Mouse (Mus musculus): Measurements from ENCODE around the gene Hmcn2. TPM values are rescaled to one million over a fixed set of nuclear protein-coding genes. Genes with fewer than 3 reads are reported as not detected.

Gene Hmcn2
- total and polyA plus RNA-seq, 2 experiments from 2014 or later = 0.24 to 0.33 TPM

- Histone ChIP-seq H3K4me3 (ENCODE audit: low read depth, low read length) (no peak overlapping the region), H3K27ac (ENCODE audit: low read depth, low read length) (no peak overlapping the region), H3K4me1 (ENCODE audit: insufficient read depth) (0 out of 2 replicates have a peak, but pooled peaks cover 5% of the 10 kb centered on the region), H3K4me2 (ENCODE audit: low read depth) (no peak overlapping the region), H3K9ac (no peak overlapping the region), H3K36me3 (ENCODE audit: insufficient read depth) (peaks cover 39% of the 10 kb centered on the region), H3K27me3 (ENCODE audit: insufficient read depth, low read length) (no peaks in the 10 kb centered on the region), H3K9me3 (ENCODE audit: low read length) (no peaks in the 10 kb centered on the region)
- 2% methylated on average over 4 of the region's 4 CpGs for WGBS
- peak; percentile 91 for TF ChIP-seq CTCF (IDR thresholded peaks at IDR 0.05; ENCODE audit: low read depth)
- ATAC-seq = no peak
- peak; percentile 72 for DNase-seq
Observed at GRCm38 (mm10) chr2:31294985-31295384, 19.2 kb upstream of the Hmcn2 start.

DNA sequence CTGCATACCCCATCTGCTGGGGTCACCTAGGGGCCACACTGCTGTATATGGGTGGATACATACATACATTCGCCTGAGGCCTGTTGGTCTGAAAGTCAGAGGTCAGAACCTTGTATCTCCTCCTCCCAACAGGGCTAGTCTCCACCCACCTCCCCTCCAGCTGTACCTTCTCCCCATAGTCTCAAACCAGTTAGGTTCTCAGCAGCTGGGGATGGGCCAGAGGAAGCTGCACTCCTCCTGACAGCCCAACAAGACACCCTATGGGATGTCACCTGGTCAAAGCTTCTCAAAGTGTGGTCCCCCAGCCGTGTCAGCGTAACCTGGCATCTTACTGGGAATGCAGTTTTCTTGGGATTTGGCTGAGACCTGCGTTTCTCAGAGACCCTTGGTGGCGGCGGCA lies 17.8 kb upstream of the Hmcn2 start:
- DNase-seq (no peak), ATAC-seq (no peak)
- Histone ChIP-seq H3K36me3 (ENCODE audit: insufficient read depth) (peaks cover 31% of the 10 kb centered on the region), H3K4me1 (ENCODE audit: insufficient read depth) (0 out of 2 replicates have a peak, but pooled peaks cover 5% of the 10 kb centered on the region), H3K9ac (no peak overlapping the region), H3K9me3 (ENCODE audit: low read length) (no peaks in the 10 kb centered on the region), H3K4me2 (ENCODE audit: low read depth) (no peak overlapping the region), H3K27ac (ENCODE audit: low read depth, low read length) (no peak overlapping the region), H3K27me3 (ENCODE audit: insufficient read depth, low read length) (no peaks in the 10 kb centered on the region), H3K4me3 (ENCODE audit: low read depth, low read length) (no peak overlapping the region)
- TF ChIP-seq CTCF (IDR thresholded peaks at IDR 0.05; ENCODE audit: low read depth) = no peak
- 83% methylated on average over 6 of the region's 6 CpGs for WGBS

GRCm38 (mm10) chr2:31297602-31298268 lies 16.5 kb upstream of the Hmcn2 start:
- Histone ChIP-seq H3K4me1 (ENCODE audit: insufficient read depth) (0 out of 2 replicates have a peak, but pooled peaks cover 5% of the 10 kb centered on the region), H3K4me3 (ENCODE audit: low read depth, low read length) (peak overlapping the region; percentile 42), H3K27me3 (ENCODE audit: insufficient read depth, low read length) (no peaks in the 10 kb centered on the region), H3K36me3 (ENCODE audit: insufficient read depth) (peaks cover 22% of the 10 kb centered on the region), H3K9me3 (ENCODE audit: low read length) (no peaks in the 10 kb centered on the region), H3K4me2 (ENCODE audit: low read depth) (peak overlapping the region; percentile 44), H3K9ac (peak overlapping the region; percentile 37), H3K27ac (ENCODE audit: low read depth, low read length) (no peak overlapping the region)
- WGBS = 2% methylated on average over 17 of the region's 17 CpGs
- TF ChIP-seq CTCF (IDR thresholded peaks at IDR 0.05; ENCODE audit: low read depth) = no peak
- ATAC-seq (peak; percentile 95), DNase-seq (peak; percentile 85)

DNA sequence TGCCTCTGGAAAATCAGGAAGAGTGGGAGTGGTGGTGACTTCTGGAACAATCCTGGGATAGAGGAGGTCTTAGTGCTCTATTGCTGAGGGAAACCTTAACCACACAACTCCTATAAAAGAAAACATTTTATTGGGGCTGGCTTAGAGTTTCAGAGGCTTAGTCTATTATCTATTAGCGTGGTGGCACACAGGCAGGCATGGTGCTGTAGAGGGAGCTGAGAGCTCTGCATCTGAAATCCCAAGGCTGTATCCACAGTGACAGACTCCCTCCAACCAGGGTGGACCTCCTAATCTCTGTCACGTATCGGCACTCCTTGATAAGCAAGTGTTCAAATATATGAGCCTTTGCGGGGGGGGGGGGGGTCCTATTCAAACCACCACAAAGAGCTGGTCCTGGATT lies 15.4 kb upstream of the Hmcn2 start:
- DNase-seq (peak; percentile 41), ATAC-seq (peak; percentile 55)
- Histone ChIP-seq H3K4me1 (ENCODE audit: insufficient read depth) (0 out of 2 replicates have a peak, but pooled peaks cover 5% of the 10 kb centered on the region), H3K27me3 (ENCODE audit: insufficient read depth, low read length) (no peaks in the 10 kb centered on the region), H3K36me3 (ENCODE audit: insufficient read depth) (peaks cover 13% of the 10 kb centered on the region; the same call in 1 of the 2 replicates), H3K4me2 (ENCODE audit: low read depth) (peak overlapping the region; percentile 19; the same call in 1 of the 2 replicates), H3K9ac (no peak overlapping the region), H3K9me3 (ENCODE audit: low read length) (no peaks in the 10 kb centered on the region), H3K4me3 (ENCODE audit: low read depth, low read length) (no peak overlapping the region), H3K27ac (ENCODE audit: low read depth, low read length) (no peak overlapping the region)
- no peak; the same call in 1 of the 2 replicates for TF ChIP-seq CTCF (IDR thresholded peaks at IDR 0.05; ENCODE audit: low read depth)
- 28% methylated on average over 4 of the region's 4 CpGs for WGBS

DNA sequence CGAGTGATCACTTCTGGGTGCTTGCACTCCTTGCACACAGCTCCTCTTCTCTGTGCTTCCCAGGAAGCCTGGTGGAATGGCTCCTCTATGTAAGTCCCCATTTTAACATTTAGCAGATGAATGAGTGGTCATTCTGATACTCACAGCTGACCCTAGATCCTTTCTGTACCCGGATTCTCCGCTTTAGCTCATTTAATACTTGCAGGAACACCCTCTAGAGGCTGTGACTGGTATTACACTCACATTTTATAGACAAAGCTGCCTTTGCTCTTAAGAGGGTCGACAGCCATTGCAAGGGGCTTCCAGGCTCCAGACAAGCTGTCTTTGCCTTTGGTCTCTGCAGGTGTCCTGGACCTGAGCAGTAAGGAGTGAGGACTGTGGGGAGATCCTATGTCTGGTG lies 14.9 kb upstream of the Hmcn2 start:
- H3K4me3 ChIP-seq (ENCODE audit: low read depth, low read length) = no peak overlapping the region
- DNase-seq (peak; percentile 84), ATAC-seq (no peak)
- 0 out of 2 replicates have a peak, but pooled peaks cover 5% of the 10 kb centered on the region for H3K4me1 ChIP-seq (ENCODE audit: insufficient read depth)
- H3K27me3 ChIP-seq (ENCODE audit: insufficient read depth, low read length) = no peaks in the 10 kb centered on the region
- H3K27ac ChIP-seq (ENCODE audit: low read depth, low read length) = no peak overlapping the region
- peak overlapping the region; percentile 19; the same call in 1 of the 2 replicates for H3K4me2 ChIP-seq (ENCODE audit: low read depth)
- peaks cover 8% of the 10 kb centered on the region; the same call in 1 of the 2 replicates for H3K36me3 ChIP-seq (ENCODE audit: insufficient read depth)
- no peaks in the 10 kb centered on the region for H3K9me3 ChIP-seq (ENCODE audit: low read length)
- no peak overlapping the region for H3K9ac ChIP-seq
- WGBS = 20% methylated on average over 4 of the region's 4 CpGs
- peak; percentile 86 for TF ChIP-seq CTCF (IDR thresholded peaks at IDR 0.05; ENCODE audit: low read depth)

DNA sequence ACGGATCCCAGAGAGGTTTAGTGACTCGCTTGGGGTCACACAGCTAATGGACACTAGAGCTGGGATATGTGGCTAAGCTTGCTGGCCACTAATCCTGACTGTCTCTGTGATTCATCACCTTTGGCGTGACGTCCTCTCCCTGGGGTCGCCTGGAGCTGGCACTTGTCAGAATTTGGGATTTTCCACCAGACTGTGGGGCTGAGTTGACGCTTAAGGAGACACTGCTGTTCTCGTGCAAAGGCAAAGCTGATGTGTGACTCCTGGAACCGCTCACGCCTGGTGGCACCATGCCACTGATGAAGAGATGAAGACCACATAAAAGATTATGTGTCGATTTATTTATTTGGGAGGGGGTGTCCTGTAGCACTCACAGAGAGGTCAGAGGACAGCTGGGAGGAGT lies 14.2 kb upstream of the Hmcn2 start:
- Histone ChIP-seq H3K36me3 (ENCODE audit: insufficient read depth) (0 out of 2 replicates have a peak, but pooled peaks cover 2% of the 10 kb centered on the region), H3K9me3 (ENCODE audit: low read length) (no peaks in the 10 kb centered on the region), H3K27me3 (ENCODE audit: insufficient read depth, low read length) (no peaks in the 10 kb centered on the region), H3K4me1 (ENCODE audit: insufficient read depth) (0 out of 2 replicates have a peak, but pooled peaks cover 5% of the 10 kb centered on the region), H3K4me2 (ENCODE audit: low read depth) (no peak overlapping the region), H3K9ac (no peak overlapping the region), H3K4me3 (ENCODE audit: low read depth, low read length) (no peak overlapping the region), H3K27ac (ENCODE audit: low read depth, low read length) (no peak overlapping the region)
- ATAC-seq (no peak), DNase-seq (no peak)
- TF ChIP-seq CTCF (IDR thresholded peaks at IDR 0.05; ENCODE audit: low read depth) = no peak
- WGBS = 79% methylated on average over 10 of the region's 10 CpGs

DNA sequence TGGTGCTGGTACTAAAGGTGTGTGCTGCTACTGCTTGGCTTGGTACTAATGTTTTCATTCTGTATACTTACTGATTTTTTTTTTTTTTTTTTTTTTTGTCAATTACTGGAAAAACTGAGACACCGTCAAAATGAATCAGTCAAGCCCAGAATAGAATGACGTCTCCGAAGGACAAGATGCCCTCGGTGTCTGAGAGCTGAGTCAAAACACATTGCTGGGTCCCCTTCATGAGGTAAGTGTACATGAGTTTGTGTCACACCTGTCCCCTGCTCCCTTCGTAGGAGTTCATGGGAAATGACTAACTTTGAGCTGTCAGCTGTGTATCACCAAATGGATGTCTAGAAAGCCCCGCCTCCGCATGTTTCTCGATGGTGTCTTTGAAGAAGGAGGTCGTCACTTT lies 11.0 kb upstream of the Hmcn2 start:
- ATAC-seq (no peak), DNase-seq (no peak)

More for the DNA sequence above, 11.0 kb upstream of the Hmcn2 start:
- Histone ChIP-seq H3K36me3 (ENCODE audit: insufficient read depth) (no peaks in the 10 kb centered on the region), H3K27ac (ENCODE audit: low read depth, low read length) (no peak overlapping the region), H3K4me1 (ENCODE audit: insufficient read depth) (0 out of 2 replicates have a peak, but pooled peaks cover 5% of the 10 kb centered on the region), H3K4me2 (ENCODE audit: low read depth) (no peak overlapping the region), H3K9ac (no peak overlapping the region), H3K4me3 (ENCODE audit: low read depth, low read length) (no peak overlapping the region), H3K9me3 (ENCODE audit: low read length) (no peaks in the 10 kb centered on the region), H3K27me3 (ENCODE audit: insufficient read depth, low read length) (no peaks in the 10 kb centered on the region)
- no peak for TF ChIP-seq CTCF (IDR thresholded peaks at IDR 0.05; ENCODE audit: low read depth)
- WGBS = 83% methylated on average over 9 of the region's 9 CpGs

All from forebrain, postnatal 0 days (tissue).